Mouse (Mus musculus) layer of hippocampus, adult 2 months (tissue): ENCODE results near the gene Ppm1l. TPM values are rescaled to one million over a fixed set of nuclear protein-coding genes. Genes with fewer than 3 reads are reported as not detected.
"Not testable (repeated sequence)": the region's sequence is repeated elsewhere in the genome, so short reads cannot be mapped to it uniquely, and the experiment has no call there.

Experiments used
- DNase-seq, 2 experiments: peaks; one replicate each; pipeline ENCODE4 v3.0.0; 2022; ENCODE audit warnings: low spot score in 2 of 2
- H3K27ac ChIP-seq: fragments of 200-600 bp; 2 replicates; pipeline ENCODE4 v1.8.1; 2022
- H3K4me3 ChIP-seq: fragments of 200-600 bp; 2 replicates; pipeline ENCODE4 v1.8.1; 2022; ENCODE audit warnings: mild to moderate bottlenecking
- CTCF ChIP-seq: fragments of 200-600 bp; conservative IDR thresholded peaks from 2 replicates; pipeline ENCODE4 v1.8.1; 2022; ENCODE audit warnings: antibody characterized with exemption, mild to moderate bottlenecking, moderate library complexity
- total RNA-seq, 2 experiments: library from RNA; stranded (reverse); gene quantifications; 2 replicates each; pipeline ENCODE4 v1.2.3; 2021

Gene Ppm1l
- total RNA-seq, 2 experiments from 2014 or later, result 49.7 to 51.1 TPM

- H3K4me3 ChIP-seq, result no peak overlapping the region
- no peak for DNase-seq
- TF ChIP-seq CTCF, result no peak
- H3K27ac ChIP-seq, result no peak overlapping the region
These were observed 82.7 kb downstream of the Ppm1l start for GRCm38 (mm10) chr3:69399336-69399735.

GRCm38 (mm10) chr3:69403196-69403595, 86.5 kb downstream of the Ppm1l start:
- DNase-seq, result no peak
- no peak for TF ChIP-seq CTCF
- H3K27ac ChIP-seq, result no peak overlapping the region
- H3K4me3 ChIP-seq, result no peak overlapping the region

GRCm38 (mm10) chr3:69406210-69406895, 89.7 kb downstream of the Ppm1l start:
- no peak overlapping the region for H3K27ac ChIP-seq
- no peak for DNase-seq
- no peak for TF ChIP-seq CTCF

GRCm38 (mm10) chr3:69408064-69408463, 91.4 kb downstream of the Ppm1l start:
- no peak for DNase-seq

More at GRCm38 (mm10) chr3:69406210-69406895, 89.7 kb downstream of the Ppm1l start:
- no peak overlapping the region for H3K4me3 ChIP-seq

GRCm38 (mm10) chr3:69416112-69416511, 99.5 kb downstream of the Ppm1l start:
- no peak overlapping the region for H3K27ac ChIP-seq
- H3K4me3 ChIP-seq, result no peak overlapping the region
- DNase-seq, result no peak
- TF ChIP-seq CTCF, result no peak

More at GRCm38 (mm10) chr3:69408064-69408463, 91.4 kb downstream of the Ppm1l start:
- Histone ChIP-seq H3K27ac (no peak overlapping the region), H3K4me3 (no peak overlapping the region)
- peak; percentile 50 for TF ChIP-seq CTCF

GRCm38 (mm10) chr3:69422741-69423140, 106.1 kb downstream of the Ppm1l start:
- TF ChIP-seq CTCF, result no peak
- no peak overlapping the region for H3K27ac ChIP-seq
- DNase-seq, result no peak
- no peak overlapping the region for H3K4me3 ChIP-seq

- H3K4me3 ChIP-seq, result no peak overlapping the region
- no peak for DNase-seq
- TF ChIP-seq CTCF, result no peak
- no peak overlapping the region for H3K27ac ChIP-seq
These were observed 106.7 kb downstream of the Ppm1l start for GRCm38 (mm10) chr3:69423371-69423770.

GRCm38 (mm10) chr3:69424781-69425180, 108.1 kb downstream of the Ppm1l start:
- not testable (repeated sequence) for DNase-seq, H3K27ac ChIP-seq, H3K4me3 ChIP-seq

GRCm38 (mm10) chr3:69427259-69427658, 110.6 kb downstream of the Ppm1l start:
- no peak overlapping the region for H3K4me3 ChIP-seq
- no peak for DNase-seq
- no peak overlapping the region for H3K27ac ChIP-seq
- no peak for TF ChIP-seq CTCF

- no peak for DNase-seq
- Histone ChIP-seq H3K4me3 (no peak overlapping the region), H3K27ac (no peak overlapping the region)
- TF ChIP-seq CTCF, result no peak
These were observed 111.6 kb downstream of the Ppm1l start for GRCm38 (mm10) chr3:69428221-69428620.

- no peak for TF ChIP-seq CTCF
These were observed 112.7 kb downstream of the Ppm1l start for GRCm38 (mm10) chr3:69429319-69429718.

GRCm38 (mm10) chr3:69433580-69433979, 116.9 kb downstream of the Ppm1l start:
- no peak overlapping the region for H3K4me3 ChIP-seq
- no peak overlapping the region for H3K27ac ChIP-seq
- no peak for TF ChIP-seq CTCF
- DNase-seq, result no peak

More at GRCm38 (mm10) chr3:69429319-69429718, 112.7 kb downstream of the Ppm1l start:
- DNase-seq, result no peak
- Histone ChIP-seq H3K27ac (no peak overlapping the region), H3K4me3 (no peak overlapping the region)

- Histone ChIP-seq H3K4me3 (no peak overlapping the region), H3K27ac (peak overlapping the region; percentile 43; the same call in 1 of the 2 replicates)
- DNase-seq, result peak; percentile 28 to 36
- TF ChIP-seq CTCF, result no peak
These were observed 122.3 kb downstream of the Ppm1l start for GRCm38 (mm10) chr3:69438773-69439514.

- no peak for TF ChIP-seq CTCF
- Histone ChIP-seq H3K27ac (no peak overlapping the region), H3K4me3 (no peak overlapping the region)
- no peak for DNase-seq
These were observed 124.1 kb downstream of the Ppm1l start for GRCm38 (mm10) chr3:69440761-69441160.
